Mouse (Mus musculus) midbrain, embryonic 16.5 days (tissue): ENCODE measurements around the gene Kyat3. TPM values are rescaled to one million over a fixed set of nuclear protein-coding genes. Genes with fewer than 3 reads are reported as not detected.
A peak's percentile ranks its signal among the peaks of the same experiment; 100 is the strongest.

Source experiments
- ATAC-seq: fragments of 200-750 bp; cut with Nextera tagmentation; 2 replicates; pipeline ENCODE4 v1.8.0; 2017; ENCODE audit warnings: moderate TSS enrichment
- H3K27ac ChIP-seq: fragments of 300-500 bp; sonication (generic); 2 replicates; pipeline ENCODE4 v1.5.1; 2014; ENCODE audit warnings: mild to moderate bottlenecking, low read length, mixed read lengths
- H3K27me3 ChIP-seq: fragments of 300-500 bp; sonication (generic); 2 replicates; pipeline ENCODE4 v1.6.1; 2014; ENCODE audit warnings: low read depth, low read length, mixed read lengths; ENCODE audit not compliant: control insufficient read depth, insufficient read depth
- H3K36me3 ChIP-seq: fragments of 300-500 bp; sonication (generic); 2 replicates; pipeline ENCODE4 v1.6.1; 2014; ENCODE audit warnings: mild to moderate bottlenecking, low read length, moderate library complexity, mixed read lengths; ENCODE audit not compliant: control insufficient read depth, insufficient read depth
- H3K4me1 ChIP-seq: fragments of 300-500 bp; sonication (generic); 2 replicates; pipeline ENCODE4 v1.6.1; 2014; ENCODE audit warnings: mild to moderate bottlenecking, low read length, mixed read lengths; ENCODE audit not compliant: control insufficient read depth, insufficient read depth
- H3K4me2 ChIP-seq: fragments of 300-500 bp; sonication (generic); 2 replicates; pipeline ENCODE4 v1.6.1; 2014; ENCODE audit warnings: mild to moderate bottlenecking, low read length, mixed read lengths
- H3K4me3 ChIP-seq: fragments of 300-500 bp; sonication (generic); 2 replicates; pipeline ENCODE4 v1.5.1; 2014; ENCODE audit warnings: low read depth, mild to moderate bottlenecking, low read length, moderate library complexity, mixed read lengths
- H3K9ac ChIP-seq: fragments of 300-500 bp; sonication (generic); 2 replicates; pipeline ENCODE4 v1.6.1; 2014; ENCODE audit warnings: low read depth, low read length, mixed read lengths
- H3K9me3 ChIP-seq: fragments of 300-500 bp; sonication (generic); replicated peaks from 2 replicates; pipeline ENCODE4 v1.6.1; 2014; ENCODE audit warnings: mild to moderate bottlenecking, low read length, mixed read lengths; ENCODE audit not compliant: control insufficient read depth, poor library complexity, severe bottlenecking
- WGBS: fragments of 180-500 bp; shearing (Covaris S2); extraction: QIAGEN DNeasy Blood & Tissue Kit; methylation state at CpG from one replicate; pipeline ENCODE4 v1.1.7; 2014; 5-methylcytosine and 5-hydroxymethylcytosine counted together
- polyA plus RNA-seq: library from polyadenylated mRNA; unstranded; fragments of >200 nt; fragmentation: Nextera tagmentation; extraction: Ambion mirVana; gene quantifications from 2 replicates; pipeline ENCODE4 v1.2.1, GENCODE M21; 2015

Kyat3 gene
- polyA plus RNA-seq, 1 experiment from 2014 or later, result 4.9 TPM

DNA sequence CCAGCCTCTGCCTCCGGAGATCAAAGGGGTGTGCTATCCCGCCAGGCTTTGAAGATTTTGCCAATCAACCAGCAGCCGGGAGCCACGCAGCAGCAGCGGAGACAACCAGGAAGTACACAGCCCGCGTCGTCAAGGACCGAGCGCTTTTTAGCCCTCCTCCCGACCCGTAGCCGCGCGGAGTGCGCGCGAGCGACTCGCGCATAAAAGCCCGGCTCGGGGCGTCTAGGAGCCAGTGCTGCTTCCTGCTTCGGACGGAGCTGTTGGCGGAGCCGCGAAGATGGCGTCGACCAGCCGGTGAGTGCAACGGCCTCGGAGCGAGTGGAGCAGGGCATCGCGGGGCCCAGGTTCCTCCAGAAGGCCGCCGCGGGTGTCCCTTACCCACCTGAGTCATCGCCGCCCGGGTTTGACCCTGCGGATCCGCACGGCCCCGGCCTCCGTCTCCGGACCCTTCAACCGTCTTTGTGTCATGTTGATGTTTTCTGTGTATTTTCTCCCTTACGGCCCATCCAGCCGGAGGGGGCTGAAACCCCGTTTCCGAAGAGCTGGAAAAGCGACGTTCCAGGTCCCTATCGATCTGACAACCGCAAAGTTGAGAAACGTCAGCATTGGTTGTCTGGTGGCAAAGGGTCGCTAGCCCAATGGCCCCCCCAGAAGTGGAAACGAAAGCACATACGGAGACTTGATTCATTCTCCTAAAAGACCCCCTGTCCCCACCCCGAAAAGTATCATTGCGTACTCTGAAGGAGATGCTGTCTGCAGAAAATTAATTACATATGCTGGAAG is 64.3 kb downstream of the Kyat3 start, which contains the start of gene Gtf2b:
Gene Gtf2b, plus strand, starts transcription at position 51 of the 783 bp plus-strand sequence.
- Histone ChIP-seq H3K27me3 (no peaks in the 10 kb centered on the region), H3K4me2 (peak within 1 kb of the TSS; percentile 79), H3K4me1 (peaks cover 17% of the 10 kb centered on the region), H3K36me3 (no peaks in the 10 kb centered on the region), H3K4me3 (peak within 1 kb of the TSS; percentile 88), H3K27ac (peak within 1 kb of the TSS; percentile 89), H3K9me3 (no peaks in the 10 kb centered on the region), H3K9ac (peak within 1 kb of the TSS; percentile 90)
- WGBS, result under 1% methylated on average over 64 of the region's 64 CpGs
- peak; percentile 99 for ATAC-seq

DNA sequence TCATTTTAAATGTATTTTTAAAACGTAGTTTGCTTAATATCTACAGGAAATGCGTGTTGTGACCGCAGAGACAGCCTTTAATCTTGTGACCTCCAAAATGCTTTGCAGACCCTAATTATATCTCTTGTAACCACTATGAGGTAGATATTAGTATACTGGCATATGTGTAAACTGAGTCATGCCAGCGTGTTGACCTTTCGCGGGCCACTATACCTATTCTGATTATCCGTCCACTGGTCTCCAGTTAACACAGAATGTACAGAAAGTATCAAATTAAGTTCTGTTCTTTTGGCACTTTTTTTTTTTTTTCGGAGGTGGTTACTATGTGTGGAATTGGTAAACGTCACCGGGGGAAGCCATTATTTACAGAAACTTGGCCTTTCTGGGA is 64.9 kb downstream of the Kyat3 start:
- no peak overlapping the region for H3K27ac ChIP-seq
- H3K4me1 ChIP-seq, result peaks cover 17% of the 10 kb centered on the region
- H3K4me2 ChIP-seq, result peak overlapping the region; percentile 79
- H3K9ac ChIP-seq, result peak overlapping the region; percentile 90
- no peaks in the 10 kb centered on the region for H3K9me3 ChIP-seq
- peak overlapping the region; percentile 88 for H3K4me3 ChIP-seq
- no peak for ATAC-seq
- H3K36me3 ChIP-seq, result no peaks in the 10 kb centered on the region
- no peaks in the 10 kb centered on the region for H3K27me3 ChIP-seq
- WGBS, result 21% methylated on average over 10 of the region's 10 CpGs

DNA sequence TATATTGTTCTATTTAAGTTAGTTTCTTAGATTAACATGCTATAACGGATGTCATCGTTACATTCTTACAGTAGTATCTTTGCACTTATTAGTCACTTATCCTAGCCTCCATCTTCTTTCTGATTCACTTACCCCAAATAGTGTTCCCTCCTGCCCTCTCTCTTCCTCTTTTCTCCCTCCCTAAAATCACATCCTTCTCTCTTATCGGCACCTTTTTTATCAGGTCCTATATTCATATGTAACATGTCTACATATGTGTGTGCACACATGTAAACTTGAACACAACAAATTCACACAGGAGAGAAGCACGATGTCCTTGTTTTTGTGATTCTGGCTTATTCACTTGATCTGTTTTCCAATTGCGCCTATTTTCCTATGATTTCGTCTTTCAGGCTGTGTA is 67.6 kb downstream of the Kyat3 start:
- Histone ChIP-seq H3K27me3 (no peaks in the 10 kb centered on the region), H3K4me2 (no peak overlapping the region), H3K4me3 (no peak overlapping the region), H3K9me3 (no peaks in the 10 kb centered on the region), H3K27ac (no peak overlapping the region), H3K36me3 (no peaks in the 10 kb centered on the region), H3K9ac (no peak overlapping the region), H3K4me1 (peaks cover 17% of the 10 kb centered on the region)
- WGBS, result over 99% methylated on average over 6 of the region's 6 CpGs
- ATAC-seq, result no peak

DNA sequence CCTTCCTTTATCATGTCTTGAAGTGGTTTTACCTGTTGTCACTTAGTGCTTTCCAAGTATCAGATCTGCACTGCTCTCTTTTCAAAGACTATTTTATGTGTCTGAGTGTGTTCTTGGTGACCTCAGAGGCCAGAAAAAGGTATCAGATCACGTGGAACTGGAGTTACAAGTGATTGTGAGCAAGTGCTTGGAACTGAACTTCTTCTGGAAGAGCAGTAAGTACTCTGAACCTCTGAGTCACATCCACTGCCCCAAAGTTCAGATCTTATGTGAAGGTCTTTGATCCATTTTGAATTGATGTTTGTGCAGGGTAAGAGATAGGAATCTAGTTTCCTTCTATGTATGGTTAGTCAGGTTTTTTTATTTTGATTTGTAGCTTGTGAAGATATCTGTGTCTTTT is 69.7 kb downstream of the Kyat3 start:
- Histone ChIP-seq H3K9me3 (no peaks in the 10 kb centered on the region), H3K4me2 (no peak overlapping the region), H3K9ac (no peak overlapping the region), H3K4me3 (no peak overlapping the region), H3K27ac (no peak overlapping the region), H3K4me1 (peaks cover 17% of the 10 kb centered on the region), H3K36me3 (no peaks in the 10 kb centered on the region), H3K27me3 (no peaks in the 10 kb centered on the region)
- WGBS, result 85% methylated on average over 1 of the region's 1 CpGs
- no peak for ATAC-seq

DNA sequence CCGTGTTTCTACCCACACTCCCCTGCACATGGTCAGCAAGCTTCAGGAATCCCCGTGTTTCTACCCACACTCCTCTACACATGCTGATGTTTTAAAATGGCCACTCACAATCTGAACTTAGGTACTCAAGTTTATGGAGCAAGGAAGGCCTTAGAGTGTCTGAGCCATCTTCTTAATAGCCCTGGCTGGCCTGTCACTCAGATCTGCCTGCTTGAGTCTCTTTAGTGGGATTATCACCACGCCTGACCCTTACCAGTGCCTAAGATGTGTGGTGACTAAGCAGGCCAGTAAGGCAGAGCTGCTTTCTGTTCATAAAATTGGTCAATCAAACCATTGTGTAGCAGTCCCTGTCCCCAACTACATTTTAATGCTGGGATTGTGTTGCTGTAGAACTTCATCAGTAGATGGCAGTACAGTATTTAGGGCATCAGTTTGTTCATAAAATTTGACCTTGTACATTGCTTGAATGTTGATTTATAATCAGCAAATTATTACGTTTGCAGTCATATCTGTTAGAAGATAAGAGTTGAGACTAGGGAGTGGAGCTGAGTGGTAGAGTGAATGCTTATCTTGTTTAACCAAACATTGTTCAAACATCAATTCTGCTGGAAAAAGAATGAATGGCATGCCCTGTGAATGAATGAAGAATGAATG is 72.8 kb downstream of the Kyat3 start:
- H3K27ac ChIP-seq, result no peak overlapping the region
- H3K36me3 ChIP-seq, result 0 out of 2 replicates have a peak, but pooled peaks cover 3% of the 10 kb centered on the region
- no peaks in the 10 kb centered on the region; the same call in none of the 2 replicates for H3K4me1 ChIP-seq
- no peak overlapping the region for H3K9ac ChIP-seq
- no peak overlapping the region for H3K4me2 ChIP-seq
- 80% methylated on average over 4 of the region's 4 CpGs for WGBS
- H3K4me3 ChIP-seq, result no peak overlapping the region
- H3K9me3 ChIP-seq, result no peaks in the 10 kb centered on the region
- no peaks in the 10 kb centered on the region for H3K27me3 ChIP-seq
- ATAC-seq, result no peak

DNA sequence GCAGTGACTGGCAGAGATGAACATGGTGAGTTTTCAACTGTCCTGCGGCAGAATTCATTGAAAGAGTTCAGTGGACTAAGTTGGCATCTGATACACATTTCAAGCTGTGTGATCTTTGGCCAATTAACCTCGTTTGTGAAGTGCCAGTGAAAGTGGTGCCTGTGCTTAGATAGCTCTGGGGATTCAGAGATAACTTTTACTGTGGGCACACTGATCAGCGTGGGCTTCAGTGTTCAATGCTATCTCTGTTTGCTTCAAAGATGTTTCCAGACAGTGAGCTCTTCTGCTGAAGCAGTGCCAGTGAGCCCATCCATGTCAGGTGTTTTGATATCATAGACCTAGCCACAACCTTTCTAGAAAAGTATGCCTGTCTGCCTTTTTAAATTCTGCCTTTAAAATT is 76.4 kb downstream of the Kyat3 start:
- no peaks in the 10 kb centered on the region for H3K9me3 ChIP-seq
- H3K4me2 ChIP-seq, result no peak overlapping the region
- no peaks in the 10 kb centered on the region for H3K4me1 ChIP-seq
- WGBS, result 75% methylated on average over 3 of the region's 3 CpGs
- H3K36me3 ChIP-seq, result peaks cover 13% of the 10 kb centered on the region
- no peaks in the 10 kb centered on the region for H3K27me3 ChIP-seq
- no peak overlapping the region for H3K27ac ChIP-seq
- ATAC-seq, result no peak
- no peak overlapping the region for H3K9ac ChIP-seq
- no peak overlapping the region for H3K4me3 ChIP-seq

DNA sequence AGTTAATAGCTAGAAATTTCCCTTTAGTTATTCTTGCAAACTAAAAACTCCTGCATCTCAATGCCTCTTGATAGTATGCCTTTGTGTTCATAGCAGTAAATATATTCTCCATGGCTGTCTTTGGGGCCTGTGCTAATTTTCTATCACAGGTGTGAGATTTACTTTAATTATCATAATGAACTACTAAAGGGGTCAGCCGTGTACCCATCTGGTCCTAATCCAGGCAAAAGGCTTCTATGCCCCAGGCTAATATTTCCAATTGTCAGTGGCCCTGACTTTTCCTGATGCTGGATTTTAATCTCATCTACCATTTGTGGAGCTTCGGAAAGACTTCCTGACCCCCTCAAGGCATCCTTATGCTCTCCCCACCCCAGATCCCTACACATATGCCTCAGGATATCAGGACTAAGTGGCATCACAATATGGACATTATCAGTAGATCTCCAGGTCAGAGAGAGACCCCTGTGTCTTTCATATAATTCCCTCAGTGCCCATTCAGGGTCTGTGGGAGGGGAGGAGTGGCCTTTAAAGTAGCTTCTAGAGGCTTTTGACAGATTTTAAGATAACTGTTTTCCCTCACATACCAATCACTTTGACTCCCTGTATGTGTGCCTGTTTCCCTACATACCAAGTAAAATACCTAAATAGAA is 85.7 kb downstream of the Kyat3 start:
- Histone ChIP-seq H3K9ac (no peak overlapping the region), H3K27ac (no peak overlapping the region), H3K4me3 (no peak overlapping the region), H3K27me3 (no peaks in the 10 kb centered on the region), H3K4me1 (no peaks in the 10 kb centered on the region), H3K36me3 (peaks cover 19% of the 10 kb centered on the region), H3K4me2 (no peak overlapping the region), H3K9me3 (no peaks in the 10 kb centered on the region)
- WGBS, result 45% methylated on average over 2 of the region's 2 CpGs
- no peak for ATAC-seq

DNA sequence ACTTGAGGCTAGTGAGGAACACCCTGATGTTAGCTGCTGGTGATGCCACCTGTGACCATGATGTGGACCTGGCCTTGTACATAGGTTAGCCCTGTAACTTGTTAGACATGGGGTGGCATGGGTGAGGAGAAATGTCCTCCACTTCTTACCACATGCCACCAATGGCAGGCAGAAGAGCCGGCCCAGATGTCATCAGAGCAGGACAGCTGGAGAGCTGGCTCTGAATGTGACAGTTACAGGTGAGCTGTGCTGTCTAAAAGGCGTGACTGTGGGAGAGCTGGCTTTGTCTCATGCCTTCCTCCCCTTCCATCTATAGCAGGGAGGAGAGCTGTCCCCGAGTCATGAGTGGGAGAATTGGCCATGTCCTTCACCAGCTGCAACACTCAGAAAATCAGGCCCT is 94.7 kb downstream of the Kyat3 start:
- no peak overlapping the region for H3K4me3 ChIP-seq
- ATAC-seq, result no peak
- H3K4me2 ChIP-seq, result no peak overlapping the region
- H3K27ac ChIP-seq, result no peak overlapping the region
- H3K27me3 ChIP-seq, result no peaks in the 10 kb centered on the region
- 92% methylated on average over 3 of the region's 3 CpGs for WGBS
- H3K9ac ChIP-seq, result no peak overlapping the region
- H3K36me3 ChIP-seq, result peaks cover 21% of the 10 kb centered on the region
- H3K9me3 ChIP-seq, result no peaks in the 10 kb centered on the region
- no peaks in the 10 kb centered on the region for H3K4me1 ChIP-seq
